Mouse (Mus musculus) kidney, adult 2 months (tissue): ENCODE data around the gene Tab1.

ENCODE experiments used
- CTCF ChIP-seq: fragments of 200-500 bp; conservative IDR thresholded peaks from 2 replicates; pipeline ENCODE4 v1.5.1; 2011; ENCODE audit warnings: low read depth, mild to moderate bottlenecking, control low read depth, low read length, moderate library complexity, mixed read lengths; ENCODE audit not compliant: insufficient read depth, insufficient read length
- POLR2A ChIP-seq: fragments of 200-500 bp; IDR thresholded peaks from one replicate; pipeline ENCODE4 v1.6.1; 2011; ENCODE audit warnings: low read depth, low read length, control low read depth

GRCm38 (mm10) chr15:80115256-80115655, 17.7 kb upstream of the Tab1 start:
- TF ChIP-seq CTCF (no peak), POLR2A (no peak)
